Mouse (Mus musculus) effector memory CD4-positive, alpha-beta T cell, adult 5 months (primary cell): ENCODE data around the gene L3mbtl4. TPM values are rescaled to one million over a fixed set of nuclear protein-coding genes. Genes with fewer than 3 reads are reported as not detected.

ENCODE experiments used
- polyA plus RNA-seq: library from polyadenylated mRNA; unstranded; fragments of 100-300 nt; shearing (Covaris generic); gene quantifications from one replicate; pipeline ENCODE4 v1.2.1, GENCODE M21; 2017

L3mbtl4 gene
- 0.34 TPM for polyA plus RNA-seq

DNA sequence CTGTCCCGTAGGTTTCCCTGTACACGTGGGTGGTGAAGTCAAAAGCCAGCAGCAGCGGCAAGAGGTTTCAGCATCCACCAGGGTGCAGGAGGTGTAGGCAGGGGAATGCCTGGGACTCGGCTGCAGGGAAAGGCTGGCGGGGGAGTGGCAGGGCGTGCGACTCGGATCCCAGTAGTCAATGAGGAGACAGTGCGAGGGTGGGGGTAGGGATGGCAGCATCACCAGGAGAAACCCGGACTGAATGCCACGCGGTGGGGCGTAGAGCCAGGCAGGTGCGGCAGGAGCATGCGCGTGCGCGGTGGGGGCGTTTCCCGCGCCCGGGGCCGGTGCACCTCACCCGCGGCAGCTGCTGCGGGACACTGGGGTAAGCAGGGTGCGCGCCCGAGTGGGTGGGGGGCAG, at the start of gene L3mbtl4:
Gene L3mbtl4, plus strand, starts transcription at position 271 of the 400 bp plus-strand sequence.

DNA sequence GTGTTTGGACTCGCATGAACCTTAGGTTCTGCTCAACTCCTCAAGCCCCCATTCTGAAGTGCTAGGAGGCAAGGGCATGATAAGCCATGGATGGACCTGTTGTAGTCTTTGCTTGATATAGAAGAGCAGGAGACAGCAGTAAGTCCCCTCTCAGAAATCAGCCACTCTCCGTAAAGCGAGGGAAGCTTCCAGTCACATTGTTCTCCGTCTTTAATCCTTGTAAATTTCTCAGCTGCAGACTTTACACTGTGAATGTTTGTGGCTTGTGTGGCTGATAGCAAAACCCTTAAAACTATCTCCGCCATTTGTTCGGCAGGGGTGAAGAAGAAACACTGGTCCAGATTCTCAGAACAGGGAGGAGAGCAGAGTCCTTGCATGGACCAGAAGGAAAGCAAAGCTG, 552.7 kb downstream of the L3mbtl4 start, which contains the start of gene Tmem200c:
Gene Tmem200c, plus strand, starts transcription at position 301 of the 400 bp plus-strand sequence.

